Mouse (Mus musculus) intestine, embryonic 16.5 days (tissue): ENCODE results near the gene Trp63. TPM values are rescaled to one million over a fixed set of nuclear protein-coding genes. Genes with fewer than 3 reads are reported as not detected.

Experiments
- ATAC-seq: fragments of 200-750 bp; cut with Nextera tagmentation; 2 replicates; pipeline ENCODE4 v1.8.0; 2017; ENCODE audit warnings: moderate TSS enrichment, moderate library complexity
- H3K27ac ChIP-seq: fragments of 300-500 bp; sonication (generic); 2 replicates; pipeline ENCODE4 v1.5.1; 2014; ENCODE audit warnings: mild to moderate bottlenecking, low read length
- H3K27me3 ChIP-seq: fragments of 300-500 bp; sonication (generic); replicated peaks from 2 replicates; pipeline ENCODE4 v1.6.1; 2014; ENCODE audit warnings: low read length, control low read depth, mixed read lengths; ENCODE audit not compliant: control insufficient read depth, insufficient read depth
- H3K36me3 ChIP-seq: fragments of 300-500 bp; sonication (generic); 2 replicates; pipeline ENCODE4 v1.6.1; 2014; ENCODE audit warnings: low read length, control low read depth; ENCODE audit not compliant: control insufficient read depth, insufficient read depth
- H3K4me1 ChIP-seq: fragments of 300-500 bp; sonication (generic); 2 replicates; pipeline ENCODE4 v1.6.1; 2014; ENCODE audit warnings: low read length, control low read depth, mixed read lengths; ENCODE audit not compliant: control insufficient read depth, insufficient read depth
- H3K4me2 ChIP-seq: fragments of 300-500 bp; sonication (generic); 2 replicates; pipeline ENCODE4 v1.6.1; 2014; ENCODE audit warnings: low read depth, low read length, control low read depth
- H3K4me3 ChIP-seq: fragments of 300-500 bp; sonication (generic); 2 replicates; pipeline ENCODE4 v1.5.1; 2014; ENCODE audit warnings: mild to moderate bottlenecking, low read length
- H3K9ac ChIP-seq: fragments of 300-500 bp; sonication (generic); 2 replicates; pipeline ENCODE4 v1.6.1; 2014; ENCODE audit warnings: low read depth, low read length
- H3K9me3 ChIP-seq: fragments of 300-500 bp; sonication (generic); 2 replicates; pipeline ENCODE4 v1.6.1; 2016; ENCODE audit warnings: low read length, control low read depth; ENCODE audit not compliant: control insufficient read depth
- WGBS: fragments of 180-500 bp; shearing (Covaris S2); extraction: QIAGEN DNeasy Blood & Tissue Kit; methylation state at CpG from one replicate; pipeline ENCODE4 v1.1.7; 2014; 5-methylcytosine and 5-hydroxymethylcytosine counted together
- polyA plus RNA-seq: library from polyadenylated mRNA; unstranded; fragments of >200 nt; fragmentation: Nextera tagmentation; extraction: Ambion mirVana; gene quantifications from 2 replicates; pipeline ENCODE4 v1.2.1, GENCODE M21; 2015

Gene Trp63
- polyA plus RNA-seq, 1 experiment from 2014 or later = 0.13 TPM

GRCm38 (mm10) chr16:25758108-25758507, 74.5 kb downstream of the Trp63 start:
- WGBS = 58% methylated on average over 2 of the region's 2 CpGs
- Histone ChIP-seq H3K9me3 (no peaks in the 10 kb centered on the region), H3K27ac (no peak overlapping the region), H3K4me1 (no peaks in the 10 kb centered on the region), H3K27me3 (no peaks in the 10 kb centered on the region), H3K4me2 (no peak overlapping the region), H3K9ac (no peak overlapping the region), H3K4me3 (no peak overlapping the region), H3K36me3 (no peaks in the 10 kb centered on the region)
- no peak for ATAC-seq

- Histone ChIP-seq H3K27me3 (no peaks in the 10 kb centered on the region), H3K4me1 (no peaks in the 10 kb centered on the region), H3K27ac (no peak overlapping the region), H3K4me2 (no peak overlapping the region), H3K9ac (no peak overlapping the region), H3K9me3 (no peaks in the 10 kb centered on the region), H3K4me3 (no peak overlapping the region), H3K36me3 (no peaks in the 10 kb centered on the region)
- WGBS = 85% methylated on average over 5 of the region's 5 CpGs
- ATAC-seq = no peak
These were observed 82.0 kb downstream of the Trp63 start for GRCm38 (mm10) chr16:25765549-25765948.

GRCm38 (mm10) chr16:25774611-25775010, 91.0 kb downstream of the Trp63 start:
- Histone ChIP-seq H3K4me1 (no peaks in the 10 kb centered on the region), H3K4me2 (no peak overlapping the region), H3K27ac (no peak overlapping the region), H3K9ac (no peak overlapping the region), H3K36me3 (no peaks in the 10 kb centered on the region), H3K27me3 (no peaks in the 10 kb centered on the region), H3K4me3 (no peak overlapping the region), H3K9me3 (no peaks in the 10 kb centered on the region)
- ATAC-seq = no peak
- whole genome bisulfite sequencing = 75% methylated on average over 7 of the region's 7 CpGs

- H3K4me3 ChIP-seq = no peak overlapping the region
- ATAC-seq = no peak
- no peaks in the 10 kb centered on the region for H3K9me3 ChIP-seq
- WGBS = 71% methylated on average over 1 of the region's 1 CpGs
- no peaks in the 10 kb centered on the region for H3K27me3 ChIP-seq
- no peaks in the 10 kb centered on the region for H3K4me1 ChIP-seq
- H3K27ac ChIP-seq = no peak overlapping the region
- no peaks in the 10 kb centered on the region for H3K36me3 ChIP-seq
- no peak overlapping the region for H3K9ac ChIP-seq
- no peak overlapping the region for H3K4me2 ChIP-seq
These were observed 93.9 kb downstream of the Trp63 start for GRCm38 (mm10) chr16:25777501-25777900.

- Histone ChIP-seq H3K4me2 (no peak overlapping the region), H3K27me3 (no peaks in the 10 kb centered on the region), H3K4me3 (no peak overlapping the region), H3K9ac (no peak overlapping the region), H3K4me1 (no peaks in the 10 kb centered on the region), H3K27ac (no peak overlapping the region), H3K9me3 (no peaks in the 10 kb centered on the region), H3K36me3 (no peaks in the 10 kb centered on the region)
- no peak for ATAC-seq
- WGBS = 46% methylated on average over 4 of the region's 4 CpGs
These were observed 96.4 kb downstream of the Trp63 start for GRCm38 (mm10) chr16:25779964-25780363.

- 80% methylated on average over 2 of the region's 2 CpGs for WGBS
- no peak for ATAC-seq
- no peaks in the 10 kb centered on the region for H3K36me3 ChIP-seq
- no peak overlapping the region for H3K4me3 ChIP-seq
- no peaks in the 10 kb centered on the region for H3K9me3 ChIP-seq
- no peaks in the 10 kb centered on the region for H3K27me3 ChIP-seq
- H3K9ac ChIP-seq = no peak overlapping the region
- no peak overlapping the region for H3K27ac ChIP-seq
- no peaks in the 10 kb centered on the region for H3K4me1 ChIP-seq
- no peak overlapping the region for H3K4me2 ChIP-seq
These were observed 100.7 kb downstream of the Trp63 start for GRCm38 (mm10) chr16:25784246-25784645.

- no peak overlapping the region for H3K9ac ChIP-seq
- H3K9me3 ChIP-seq = no peaks in the 10 kb centered on the region
- no peak overlapping the region for H3K27ac ChIP-seq
- no peaks in the 10 kb centered on the region for H3K36me3 ChIP-seq
- no peak overlapping the region for H3K4me3 ChIP-seq
- no peak overlapping the region for H3K4me2 ChIP-seq
- no peaks in the 10 kb centered on the region for H3K27me3 ChIP-seq
- H3K4me1 ChIP-seq = no peaks in the 10 kb centered on the region
- no peak for ATAC-seq
- WGBS = 76% methylated on average over 5 of the region's 5 CpGs
These were observed 102.9 kb downstream of the Trp63 start for GRCm38 (mm10) chr16:25786457-25786856.

- WGBS = 80% methylated on average over 5 of the region's 5 CpGs
- no peaks in the 10 kb centered on the region for H3K36me3 ChIP-seq
- H3K9me3 ChIP-seq = no peaks in the 10 kb centered on the region
- no peak for ATAC-seq
- H3K9ac ChIP-seq = no peak overlapping the region
- H3K27me3 ChIP-seq = no peaks in the 10 kb centered on the region
- no peak overlapping the region for H3K4me2 ChIP-seq
- H3K27ac ChIP-seq = no peak overlapping the region
- H3K4me1 ChIP-seq = no peaks in the 10 kb centered on the region
- no peak overlapping the region for H3K4me3 ChIP-seq
These were observed 109.2 kb downstream of the Trp63 start for GRCm38 (mm10) chr16:25792640-25793266.

- Histone ChIP-seq H3K9ac (no peak overlapping the region), H3K27me3 (no peaks in the 10 kb centered on the region), H3K27ac (no peak overlapping the region), H3K4me1 (no peaks in the 10 kb centered on the region), H3K36me3 (no peaks in the 10 kb centered on the region), H3K9me3 (no peaks in the 10 kb centered on the region), H3K4me2 (no peak overlapping the region), H3K4me3 (no peak overlapping the region)
- ATAC-seq = no peak
- 77% methylated on average over 4 of the region's 4 CpGs for WGBS
These were observed 114.2 kb downstream of the Trp63 start for GRCm38 (mm10) chr16:25797732-25798294.

GRCm38 (mm10) chr16:25799618-25800017, 116.1 kb downstream of the Trp63 start:
- no peak for ATAC-seq

More at GRCm38 (mm10) chr16:25799618-25800017, 116.1 kb downstream of the Trp63 start:
- Histone ChIP-seq H3K36me3 (no peaks in the 10 kb centered on the region), H3K27me3 (no peaks in the 10 kb centered on the region), H3K4me3 (no peak overlapping the region), H3K4me1 (no peaks in the 10 kb centered on the region), H3K9ac (no peak overlapping the region), H3K9me3 (no peaks in the 10 kb centered on the region), H3K27ac (no peak overlapping the region), H3K4me2 (no peak overlapping the region)
